Mouse (Mus musculus) bone marrow macrophage, adult 2 months (primary cell): Measurements from ENCODE around the gene Lsm14b. TPM values are rescaled to one million over a fixed set of nuclear protein-coding genes. Genes with fewer than 3 reads are reported as not detected.
A peak's percentile ranks its signal among the peaks of the same experiment; 100 is the strongest.

Source experiments
- H3K27ac ChIP-seq: 2 replicates; pipeline ENCODE4 v1.5.1; 2012; ENCODE audit warnings: low read depth, low read length; ENCODE audit not compliant: insufficient read depth
- H3K4me1 ChIP-seq: 2 replicates; pipeline ENCODE4 v1.6.1; 2012; ENCODE audit warnings: low read length; ENCODE audit not compliant: control insufficient read depth, insufficient read depth
- H3K4me3 ChIP-seq: 2 replicates; pipeline ENCODE4 v1.5.1; 2012; ENCODE audit warnings: mild to moderate bottlenecking, low read length, moderate library complexity; ENCODE audit not compliant: insufficient read depth
- CTCF ChIP-seq: IDR thresholded peaks from 2 replicates; pipeline ENCODE4 v1.5.1; 2012; ENCODE audit warnings: low read depth, mild to moderate bottlenecking, low read length, moderate library complexity
- POLR2A ChIP-seq: IDR thresholded peaks from 2 replicates; pipeline ENCODE4 v1.6.1; 2012; ENCODE audit warnings: mild to moderate bottlenecking, low read depth, low read length, borderline replicate concordance
- polyA plus RNA-seq: library from polyadenylated mRNA; stranded (reverse); fragments of >200 nt; gene quantifications from 2 replicates; pipeline ENCODE4 v1.2.4, GENCODE M21; 2012; ENCODE audit not compliant: missing spikeins, insufficient read depth, insufficient read length

Lsm14b gene
- polyA plus RNA-seq, 1 experiment = 26.2 TPM

DNA sequence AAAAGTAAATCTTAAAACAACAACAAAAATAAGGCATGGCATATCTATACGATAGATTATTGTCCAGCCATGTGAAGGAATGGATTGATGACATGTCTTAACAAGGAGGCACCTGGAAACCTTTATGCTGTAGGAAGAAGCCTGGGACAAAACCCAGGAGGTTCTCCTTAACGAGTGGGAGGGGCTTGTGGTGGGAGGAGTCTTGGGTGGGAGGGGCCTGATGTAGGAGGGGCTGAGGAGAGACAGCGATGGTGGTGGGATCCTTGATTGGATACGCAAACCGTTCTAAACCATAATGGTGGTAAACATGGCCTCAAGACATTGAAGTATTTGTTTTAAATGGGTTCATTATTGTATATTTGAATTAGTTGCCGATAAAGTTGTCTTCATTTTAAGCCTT, 13.4 kb upstream of the Lsm14b start:
- Histone ChIP-seq H3K4me1 (no peaks in the 10 kb centered on the region), H3K27ac (no peak overlapping the region), H3K4me3 (no peak overlapping the region)
- TF ChIP-seq CTCF (no peak), POLR2A (no peak)

- Histone ChIP-seq H3K4me1 (no peaks in the 10 kb centered on the region), H3K4me3 (no peak overlapping the region), H3K27ac (no peak overlapping the region)
- TF ChIP-seq CTCF = no peak
- no peak for TF ChIP-seq POLR2A
These were observed 11.1 kb upstream of the Lsm14b start for GRCm38 (mm10) chr2:180013686-180014085.

- no peak for TF ChIP-seq POLR2A
- TF ChIP-seq CTCF = no peak
- no peak overlapping the region for H3K4me3 ChIP-seq
- H3K27ac ChIP-seq = no peak overlapping the region
- no peaks in the 10 kb centered on the region for H3K4me1 ChIP-seq
These were observed 7.2 kb upstream of the Lsm14b start for GRCm38 (mm10) chr2:180017632-180018031.

DNA sequence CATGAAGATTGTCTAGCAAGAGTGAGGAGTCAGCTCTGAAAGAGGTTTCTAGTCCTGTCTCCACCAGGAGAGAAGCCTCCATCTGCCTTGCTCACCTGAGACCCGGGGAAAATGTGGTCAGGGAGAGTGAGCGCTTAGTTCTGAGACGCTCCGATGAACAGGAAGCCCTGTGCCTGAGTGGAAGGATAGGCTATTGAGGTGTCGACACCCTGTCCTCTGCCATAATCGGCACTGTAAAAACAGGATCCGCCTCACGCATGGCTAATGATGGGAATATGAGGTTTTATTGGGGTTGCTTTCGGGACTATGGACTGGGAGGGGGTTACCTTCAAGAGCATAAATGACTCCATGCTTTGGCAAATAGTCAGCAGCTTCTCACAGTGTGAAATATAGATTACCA, 6.2 kb upstream of the Lsm14b start:
- no peak for TF ChIP-seq POLR2A
- no peak for TF ChIP-seq CTCF
- H3K27ac ChIP-seq = no peak overlapping the region
- no peaks in the 10 kb centered on the region for H3K4me1 ChIP-seq
- no peak overlapping the region for H3K4me3 ChIP-seq

DNA sequence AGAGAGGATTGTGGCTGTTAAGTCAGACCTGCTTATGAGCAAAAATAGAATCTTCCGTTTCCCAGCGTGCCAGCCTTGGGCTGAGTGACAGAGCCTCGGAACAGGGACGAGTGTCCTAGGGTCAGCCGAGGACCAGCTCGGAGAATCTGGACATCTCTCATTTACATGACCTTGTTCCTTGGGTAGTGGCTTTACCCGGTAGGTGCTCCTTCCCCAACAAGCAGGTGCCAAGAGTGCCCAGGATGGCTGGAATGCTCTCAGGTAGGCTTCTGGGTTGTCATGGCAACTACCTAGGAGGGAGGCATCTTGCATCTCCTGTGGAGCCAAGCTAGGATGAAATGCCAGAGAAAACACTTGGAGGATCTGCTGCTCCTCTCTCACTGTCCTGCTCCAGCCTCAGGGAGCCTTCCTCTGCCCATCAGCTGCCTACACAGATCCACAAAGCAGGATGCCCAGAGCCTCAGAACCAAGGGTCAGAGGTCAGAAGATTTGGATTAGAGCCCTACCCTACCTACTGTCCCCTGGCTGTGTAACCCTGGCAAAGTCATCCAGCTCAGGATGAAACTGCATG, 4.6 kb upstream of the Lsm14b start:
- H3K4me1 ChIP-seq = no peaks in the 10 kb centered on the region
- H3K27ac ChIP-seq = no peak overlapping the region
- TF ChIP-seq CTCF (no peak), POLR2A (no peak)
- H3K4me3 ChIP-seq = no peak overlapping the region

- Histone ChIP-seq H3K27ac (no peak overlapping the region), H3K4me3 (no peak overlapping the region), H3K4me1 (no peaks in the 10 kb centered on the region)
- TF ChIP-seq POLR2A (no peak), CTCF (no peak)
These were observed 3.9 kb upstream of the Lsm14b start for GRCm38 (mm10) chr2:180020919-180021318.

GRCm38 (mm10) chr2:180022751-180023150, 2.0 kb upstream of the Lsm14b start:
- peaks cover 10% of the 10 kb centered on the region for H3K4me1 ChIP-seq
- no peak overlapping the region for H3K4me3 ChIP-seq

DNA sequence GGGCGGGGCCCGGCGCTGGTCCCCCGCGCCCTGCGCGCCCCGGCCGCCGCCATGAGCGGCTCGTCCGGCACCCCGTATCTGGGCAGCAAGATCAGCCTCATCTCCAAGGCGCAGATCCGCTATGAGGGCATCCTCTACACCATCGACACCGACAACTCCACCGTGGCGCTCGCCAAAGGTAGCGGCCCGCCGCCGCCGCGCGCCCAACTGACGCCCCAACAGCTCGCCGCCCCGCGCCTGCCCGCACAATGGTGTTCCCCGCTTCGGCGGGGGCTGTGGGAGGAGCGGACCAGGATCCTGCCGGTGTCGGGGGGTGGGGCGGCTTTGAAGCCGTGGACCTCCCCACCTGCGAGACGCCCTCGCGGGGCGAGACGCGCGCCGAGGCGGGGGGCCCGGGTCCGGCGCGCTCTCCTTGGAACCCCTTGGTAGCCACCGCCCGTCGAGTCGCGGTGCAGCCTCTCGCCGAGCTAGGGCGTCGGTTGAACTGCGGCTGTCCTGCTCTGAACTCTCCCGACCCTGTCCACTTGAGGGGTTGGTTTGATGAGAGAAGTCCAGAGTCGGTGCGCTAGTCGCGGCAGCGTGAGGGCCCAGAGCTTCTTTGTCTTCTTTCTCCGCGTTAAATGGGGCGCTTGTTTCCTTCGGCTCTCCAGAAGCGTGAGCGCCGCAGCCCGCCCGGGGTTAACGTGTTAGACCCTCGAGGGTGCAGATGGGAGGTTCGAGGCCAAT, 511 bp downstream of the Lsm14b start:
- peak overlapping the region; percentile 95 for H3K4me3 ChIP-seq
- H3K4me1 ChIP-seq = peaks cover 16% of the 10 kb centered on the region
- peak overlapping the region; percentile 36; the same call in 1 of the 2 replicates for H3K27ac ChIP-seq
- no peak for TF ChIP-seq POLR2A
- TF ChIP-seq CTCF = no peak

More at GRCm38 (mm10) chr2:180022751-180023150, 2.0 kb upstream of the Lsm14b start:
- H3K27ac ChIP-seq = no peak overlapping the region
- no peak for TF ChIP-seq POLR2A
- TF ChIP-seq CTCF = no peak

DNA sequence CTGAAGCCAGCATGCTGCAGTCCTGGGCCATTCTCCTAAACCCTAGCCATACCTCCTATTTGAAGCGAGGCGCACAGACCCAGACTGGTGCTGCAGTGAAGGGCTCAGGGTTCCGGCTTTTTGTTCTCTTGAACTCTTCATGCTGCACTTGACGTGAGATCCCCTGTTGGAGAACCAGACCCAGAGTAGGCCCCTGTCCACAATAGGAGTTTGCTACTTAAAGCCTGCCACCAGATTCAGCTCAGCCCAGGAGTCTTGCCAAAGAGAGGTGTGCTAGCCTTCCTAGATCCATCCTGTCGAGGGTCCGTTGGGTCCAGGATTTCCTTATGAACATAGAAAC, 1.0 kb downstream of the Lsm14b start:
- TF ChIP-seq POLR2A (no peak), CTCF (no peak)
- no peak overlapping the region for H3K27ac ChIP-seq
- peak overlapping the region; percentile 95 for H3K4me3 ChIP-seq
- H3K4me1 ChIP-seq = peaks cover 16% of the 10 kb centered on the region

- Histone ChIP-seq H3K4me1 (peaks cover 21% of the 10 kb centered on the region), H3K27ac (no peak overlapping the region), H3K4me3 (no peak overlapping the region)
- TF ChIP-seq POLR2A (no peak), CTCF (no peak)
These were observed 3.0 kb downstream of the Lsm14b start for GRCm38 (mm10) chr2:180027768-180028167.

- H3K4me3 ChIP-seq = no peak overlapping the region
- TF ChIP-seq CTCF (no peak), POLR2A (no peak)
- no peak overlapping the region for H3K27ac ChIP-seq
- H3K4me1 ChIP-seq = peaks cover 52% of the 10 kb centered on the region
These were observed 6.5 kb downstream of the Lsm14b start for GRCm38 (mm10) chr2:180031270-180031669.
